Comparison of ENCODE assay signal across 10 mouse cellular contexts in genomic region chr17:15535162-15535800, GRCm38 (mm10). TPM values are rescaled to one million over a fixed set of nuclear protein-coding genes. Genes with fewer than 3 reads are reported as not detected.
A peak's percentile ranks its signal among the peaks of the same experiment; 100 is the strongest.
DNase-seq lines count a peak whose midpoint lies in the region; ATAC-seq and TF ChIP-seq lines count a peak whose summit lies in the region.
"Had no signal": no experiment of that assay in that cellular context is flagged by ENCODE, and none has a peak within 500 bp of the region (broad histone marks: within the 10 kb centered on the region; RNA-seq: fewer than 3 reads in every experiment).

No protein-coding gene starts in this region.

- ATAC-seq in forebrain, postnatal 0 days = no peak
- no peak for ATAC-seq in forebrain, embryonic 12.5 days (ENCODE audit: low FRiP score)
- ATAC-seq in liver, embryonic 12.5 days = no peak
- ATAC-seq in liver, embryonic 11.5 days (replicated peaks; ENCODE audit: low FRiP score) = no peak
- 0 out of 2 replicates have a peak, but pooled peaks have one; percentile 23 for ATAC-seq in common myeloid progenitor, adult 5-6 weeks (replicated peaks; ENCODE audit: low read depth, poor library complexity, severe bottlenecking)
- no peak for ATAC-seq in hindbrain, embryonic 16.5 days

- no peaks in the 10 kb centered on the region for H3K9me3 ChIP-seq in forebrain, postnatal 0 days (ENCODE audit: low read length)
- no peaks in the 10 kb centered on the region for H3K9me3 ChIP-seq in forebrain, embryonic 12.5 days
- no peaks in the 10 kb centered on the region for H3K9me3 ChIP-seq in liver, embryonic 12.5 days (replicated peaks)
- H3K9me3 ChIP-seq in liver, embryonic 11.5 days (ENCODE audit: control insufficient read depth, low read length) = no peaks in the 10 kb centered on the region
- H3K9me3 ChIP-seq in hindbrain, embryonic 16.5 days (ENCODE audit: control insufficient read depth, low read length) = no peaks in the 10 kb centered on the region

- no peak overlapping the region for H3K27ac ChIP-seq in forebrain, postnatal 0 days (ENCODE audit: low read depth, low read length)
- no peak overlapping the region for H3K27ac ChIP-seq in forebrain, embryonic 12.5 days
- no peak overlapping the region for H3K27ac ChIP-seq in liver, embryonic 12.5 days
- H3K27ac ChIP-seq in liver, embryonic 11.5 days (ENCODE audit: low read depth, low read length) = no peak overlapping the region
- no peak overlapping the region for H3K27ac ChIP-seq in hindbrain, embryonic 16.5 days (ENCODE audit: low read depth, low read length)
- H3K27ac ChIP-seq: layer of hippocampus, adult 2 months had no signal

- peak; percentile 20 for DNase-seq in forebrain, postnatal 0 days
- no peak for DNase-seq in liver, embryonic 11.5 days (ENCODE audit: low spot score)
- DNase-seq in right cerebral cortex, postnatal 36 days (ENCODE audit: low spot score in 2 of 2) = peak; percentile 44 to 59
- DNase-seq: heart, postnatal 4 days; thymus, adult 18-20 months had no signal

- H3K9ac ChIP-seq in forebrain, postnatal 0 days = no peak overlapping the region
- no peak overlapping the region for H3K9ac ChIP-seq in forebrain, embryonic 12.5 days
- no peak overlapping the region for H3K9ac ChIP-seq in liver, embryonic 12.5 days
- no peak overlapping the region for H3K9ac ChIP-seq in liver, embryonic 11.5 days (ENCODE audit: low read depth, low read length)
- no peak overlapping the region for H3K9ac ChIP-seq in hindbrain, embryonic 16.5 days (ENCODE audit: low read depth, low read length)

- H3K36me3 ChIP-seq in forebrain, postnatal 0 days (ENCODE audit: insufficient read depth) = no peaks in the 10 kb centered on the region
- no peaks in the 10 kb centered on the region for H3K36me3 ChIP-seq in forebrain, embryonic 12.5 days (replicated peaks)
- no peaks in the 10 kb centered on the region for H3K36me3 ChIP-seq in liver, embryonic 12.5 days
- no peaks in the 10 kb centered on the region for H3K36me3 ChIP-seq in liver, embryonic 11.5 days (ENCODE audit: control insufficient read depth, insufficient read depth, low read length)
- no peaks in the 10 kb centered on the region for H3K36me3 ChIP-seq in hindbrain, embryonic 16.5 days (ENCODE audit: control insufficient read depth, insufficient read depth, low read length)

- H3K4me1 ChIP-seq in forebrain, postnatal 0 days (ENCODE audit: insufficient read depth) = no peaks in the 10 kb centered on the region
- peaks cover 4% of the 10 kb centered on the region; the same call in 1 of the 2 replicates for H3K4me1 ChIP-seq in forebrain, embryonic 12.5 days
- H3K4me1 ChIP-seq in liver, embryonic 12.5 days = no peaks in the 10 kb centered on the region
- H3K4me1 ChIP-seq in liver, embryonic 11.5 days (replicated peaks; ENCODE audit: control insufficient read depth, insufficient read depth, low read length) = no peaks in the 10 kb centered on the region; the same call in 1 of the 2 replicates
- no peaks in the 10 kb centered on the region for H3K4me1 ChIP-seq in hindbrain, embryonic 16.5 days (ENCODE audit: control insufficient read depth, insufficient read depth, low read depth, low read length)

- H3K4me3 ChIP-seq in forebrain, postnatal 0 days (ENCODE audit: low read depth, low read length) = no peak overlapping the region
- no peak overlapping the region for H3K4me3 ChIP-seq in forebrain, embryonic 12.5 days (replicated peaks)
- H3K4me3 ChIP-seq in liver, embryonic 12.5 days = no peak overlapping the region
- no peak overlapping the region for H3K4me3 ChIP-seq in liver, embryonic 11.5 days (ENCODE audit: low read depth, low read length)
- H3K4me3 ChIP-seq in hindbrain, embryonic 16.5 days (ENCODE audit: low read length) = no peak overlapping the region

- WGBS in forebrain, postnatal 0 days = 64% methylated on average over 11 of the region's 11 CpGs
- WGBS in forebrain, embryonic 12.5 days = 67% methylated on average over 11 of the region's 11 CpGs
- 56% methylated on average over 11 of the region's 11 CpGs for WGBS in liver, embryonic 12.5 days (ENCODE audit: insufficient replicate concordance)
- WGBS in liver, embryonic 11.5 days = 53% methylated on average over 11 of the region's 11 CpGs
- 66% methylated on average over 10 of the region's 11 CpGs for WGBS in hindbrain, embryonic 16.5 days

- H3K4me2 ChIP-seq in forebrain, postnatal 0 days (ENCODE audit: low read depth) = no peak overlapping the region
- no peak overlapping the region for H3K4me2 ChIP-seq in forebrain, embryonic 12.5 days
- peak overlapping the region; percentile 65; the same call in 1 of the 2 replicates for H3K4me2 ChIP-seq in liver, embryonic 12.5 days
- no peak overlapping the region; the same call in 1 of the 2 replicates for H3K4me2 ChIP-seq in liver, embryonic 11.5 days
- H3K4me2 ChIP-seq in hindbrain, embryonic 16.5 days (ENCODE audit: low read length) = no peak overlapping the region

- TF ChIP-seq CTCF in forebrain, postnatal 0 days (IDR thresholded peaks at IDR 0.05; ENCODE audit: low read depth) = no peak

- H3K27me3 ChIP-seq in forebrain, postnatal 0 days (ENCODE audit: insufficient read depth, low read length) = no peaks in the 10 kb centered on the region; the same call in 1 of the 2 replicates
- H3K27me3 ChIP-seq in forebrain, embryonic 12.5 days = peaks cover 21% of the 10 kb centered on the region
- peaks cover 33% of the 10 kb centered on the region for H3K27me3 ChIP-seq in liver, embryonic 12.5 days (replicated peaks)
- peaks cover 26% of the 10 kb centered on the region for H3K27me3 ChIP-seq in liver, embryonic 11.5 days (replicated peaks; ENCODE audit: control insufficient read depth, insufficient read depth, low read length)
- peaks cover 4% of the 10 kb centered on the region; the same call in 1 of the 2 replicates for H3K27me3 ChIP-seq in hindbrain, embryonic 16.5 days (replicated peaks; ENCODE audit: control insufficient read depth, insufficient read depth, low read length)

RNA-seq across cellular contexts. Expression of gene Pdcd2, which starts 8.2 kb away (rescaled TPM):
- 57.9 and 60.8 TPM in 2 replicates for total RNA-seq in forebrain, postnatal 0 days (2014; rRNA removed)
- polyA plus RNA-seq in forebrain, postnatal 0 days (2015; fragmentation: Nextera tagmentation; extraction: Ambion mirVana) = 47.5 and 49.9 TPM in 2 replicates
- polyA plus RNA-seq in forebrain, embryonic 12.5 days (2016; fragmentation: Nextera tagmentation; extraction: Ambion mirVana) = 54.9 and 65.1 TPM in 2 replicates
- 39.2 and 39.8 TPM in 2 replicates for polyA plus RNA-seq in liver, embryonic 12.5 days (2016; fragmentation: Nextera tagmentation; extraction: Ambion mirVana)
- 58.2 and 64.0 TPM in 2 replicates for polyA plus RNA-seq in liver, embryonic 11.5 days (2014; fragmentation: Nextera tagmentation; extraction: Ambion mirVana)
- 86.3 and 100 TPM in 2 replicates for total RNA-seq in common myeloid progenitor, adult 5-6 weeks (2017)
- polyA plus RNA-seq in hindbrain, embryonic 16.5 days (2015; fragmentation: Nextera tagmentation; extraction: Ambion mirVana) = 49.8 and 55.0 TPM in 2 replicates

RNA-seq across cellular contexts. Expression of gene Prdm9, which starts 28.9 kb away (rescaled TPM):
- 1.00 and 1.2 TPM in 2 replicates for total RNA-seq in forebrain, postnatal 0 days (2014; rRNA removed)
- 0.86 and 1.0 TPM in 2 replicates for polyA plus RNA-seq in forebrain, postnatal 0 days (2015; fragmentation: Nextera tagmentation; extraction: Ambion mirVana)
- polyA plus RNA-seq in forebrain, embryonic 12.5 days (2016; fragmentation: Nextera tagmentation; extraction: Ambion mirVana) = 3.0 and 3.2 TPM in 2 replicates
- polyA plus RNA-seq in liver, embryonic 12.5 days (2016; fragmentation: Nextera tagmentation; extraction: Ambion mirVana) = 0.80 and 0.83 TPM in 2 replicates
- polyA plus RNA-seq in liver, embryonic 11.5 days (2014; fragmentation: Nextera tagmentation; extraction: Ambion mirVana) = 0.70 and 1.1 TPM in 2 replicates
- 7.1 and 7.8 TPM in 2 replicates for total RNA-seq in common myeloid progenitor, adult 5-6 weeks (2017)
- 1.4 and 1.7 TPM in 2 replicates for polyA plus RNA-seq in hindbrain, embryonic 16.5 days (2015; fragmentation: Nextera tagmentation; extraction: Ambion mirVana)

RNA-seq across cellular contexts. Expression of gene Tbp, which starts 35.6 kb away (rescaled TPM):
- 49.3 and 53.0 TPM in 2 replicates for total RNA-seq in forebrain, postnatal 0 days (2014; rRNA removed)
- 40.2 and 43.9 TPM in 2 replicates for polyA plus RNA-seq in forebrain, postnatal 0 days (2015; fragmentation: Nextera tagmentation; extraction: Ambion mirVana)
- polyA plus RNA-seq in forebrain, embryonic 12.5 days (2016; fragmentation: Nextera tagmentation; extraction: Ambion mirVana) = 69.8 and 70.5 TPM in 2 replicates
- polyA plus RNA-seq in liver, embryonic 12.5 days (2016; fragmentation: Nextera tagmentation; extraction: Ambion mirVana) = 27.6 and 28.2 TPM in 2 replicates
- polyA plus RNA-seq in liver, embryonic 11.5 days (2014; fragmentation: Nextera tagmentation; extraction: Ambion mirVana) = 54.3 and 56.3 TPM in 2 replicates
- total RNA-seq in common myeloid progenitor, adult 5-6 weeks (2017) = 48.1 and 58.4 TPM in 2 replicates
- polyA plus RNA-seq in hindbrain, embryonic 16.5 days (2015; fragmentation: Nextera tagmentation; extraction: Ambion mirVana) = 51.1 and 52.6 TPM in 2 replicates

RNA-seq across cellular contexts. Expression of gene Psmb1, which starts 35.7 kb away (rescaled TPM):
- total RNA-seq in forebrain, postnatal 0 days (2014; rRNA removed) = 143 and 195 TPM in 2 replicates
- polyA plus RNA-seq in forebrain, postnatal 0 days (2015; fragmentation: Nextera tagmentation; extraction: Ambion mirVana) = 267 and 334 TPM in 2 replicates
- 236 and 238 TPM in 2 replicates for polyA plus RNA-seq in forebrain, embryonic 12.5 days (2016; fragmentation: Nextera tagmentation; extraction: Ambion mirVana)
- 175 and 181 TPM in 2 replicates for polyA plus RNA-seq in liver, embryonic 12.5 days (2016; fragmentation: Nextera tagmentation; extraction: Ambion mirVana)
- 251 and 252 TPM in 2 replicates for polyA plus RNA-seq in liver, embryonic 11.5 days (2014; fragmentation: Nextera tagmentation; extraction: Ambion mirVana)
- total RNA-seq in common myeloid progenitor, adult 5-6 weeks (2017) = 178 and 184 TPM in 2 replicates
- polyA plus RNA-seq in hindbrain, embryonic 16.5 days (2015; fragmentation: Nextera tagmentation; extraction: Ambion mirVana) = 227 and 248 TPM in 2 replicates
